Comparison of ENCODE assay signal across 9 mouse cellular contexts in the genomic region with DNA sequence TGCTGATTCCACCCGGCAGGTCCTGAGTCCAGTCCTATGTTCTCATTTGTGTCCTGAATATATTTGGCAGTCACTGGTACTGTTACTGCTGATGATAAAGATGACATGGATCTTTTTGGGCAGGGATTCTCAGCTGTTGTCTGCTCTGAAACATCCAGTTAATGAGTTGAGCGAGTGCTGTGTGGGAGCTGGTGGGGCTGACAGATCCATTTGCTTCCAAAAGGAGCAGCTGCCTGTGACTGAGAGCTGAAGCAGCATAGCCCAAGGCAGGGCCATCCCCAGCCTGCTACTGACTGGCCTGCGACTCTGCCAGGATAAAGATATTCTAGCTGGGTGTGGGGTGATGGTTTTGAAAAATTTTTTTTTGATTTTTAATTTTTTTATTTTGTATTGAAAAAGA.
DNase-seq lines count a peak whose midpoint lies in the region; ATAC-seq and TF ChIP-seq lines count a peak whose summit lies in the region.
"Had no signal": no experiment of that assay in that cellular context is flagged by ENCODE, and none has a peak within 500 bp of the region (broad histone marks: within the 10 kb centered on the region; RNA-seq: fewer than 3 reads in every experiment).

No protein-coding gene starts in this region.

- WGBS in embryonic facial prominence, embryonic 14.5 days, result 57% methylated on average over 3 of the region's 3 CpGs
- WGBS in embryonic facial prominence, embryonic 10.5 days, result 55% methylated on average over 3 of the region's 3 CpGs
- 34% methylated on average over 3 of the region's 3 CpGs for WGBS in hindbrain, postnatal 0 days
- 64% methylated on average over 3 of the region's 3 CpGs for WGBS in limb, embryonic 15.5 days

- TF ChIP-seq CTCF in hindbrain, postnatal 0 days (IDR thresholded peaks at IDR 0.05; ENCODE audit: low read depth), result no peak

- H3K4me1 ChIP-seq in embryonic facial prominence, embryonic 14.5 days (ENCODE audit: control insufficient read depth, insufficient read depth, low read length), result no peaks in the 10 kb centered on the region
- H3K4me1 ChIP-seq in embryonic facial prominence, embryonic 10.5 days, result no peaks in the 10 kb centered on the region
- H3K4me1 ChIP-seq in hindbrain, postnatal 0 days (ENCODE audit: insufficient read depth, low read length), result no peaks in the 10 kb centered on the region
- H3K4me1 ChIP-seq in limb, embryonic 15.5 days, result peaks cover 6% of the 10 kb centered on the region; the same call in 1 of the 2 replicates

- peak; percentile 51 for DNase-seq in embryonic facial prominence, embryonic 14.5 days (ENCODE audit: low spot score)
- no peak for DNase-seq in embryonic facial prominence, embryonic 10.5 days (ENCODE audit: low spot score)
- DNase-seq in Muller cell, postnatal 12 days (ENCODE audit: inconsistent ontology term), result peak; percentile 74
- DNase-seq in hindbrain, postnatal 0 days (ENCODE audit: low spot score), result peak; percentile 43
- DNase-seq in spleen, postnatal 4 days (ENCODE audit: low spot score in 2 of 2), result no peak
- DNase-seq in adrenal gland, adult 18-20 months (ENCODE audit: low spot score in 2 of 2), result no peak
- no peak for DNase-seq in embryo, embryonic 10.5 days (ENCODE audit: low spot score)
- DNase-seq: lung, adult 18-20 months had no signal

- peak; percentile 87; the same call in 1 of the 2 replicates for ATAC-seq in embryonic facial prominence, embryonic 14.5 days (ENCODE audit: low read depth)
- peak; percentile 75 for ATAC-seq in hindbrain, postnatal 0 days
- ATAC-seq in limb, embryonic 15.5 days (ENCODE audit: insufficient number of reproducible peaks, low FRiP score, low TSS enrichment, low read depth), result 0 out of 2 replicates have a peak, but pooled peaks have one; percentile 72

- H3K9ac ChIP-seq in embryonic facial prominence, embryonic 14.5 days (ENCODE audit: low read depth, low read length), result no peak overlapping the region
- no peak overlapping the region for H3K9ac ChIP-seq in hindbrain, postnatal 0 days (replicated peaks; ENCODE audit: low read length)
- H3K9ac ChIP-seq in limb, embryonic 15.5 days, result no peak overlapping the region

- H3K4me3 ChIP-seq in embryonic facial prominence, embryonic 14.5 days (ENCODE audit: low read depth, low read length), result no peak overlapping the region
- H3K4me3 ChIP-seq in embryonic facial prominence, embryonic 10.5 days, result no peak overlapping the region
- H3K4me3 ChIP-seq in hindbrain, postnatal 0 days (ENCODE audit: low read length), result no peak overlapping the region
- H3K4me3 ChIP-seq in limb, embryonic 15.5 days, result no peak overlapping the region

- H3K27ac ChIP-seq in embryonic facial prominence, embryonic 14.5 days (replicated peaks; ENCODE audit: low read depth, low read length), result no peak overlapping the region
- H3K27ac ChIP-seq in embryonic facial prominence, embryonic 10.5 days (replicated peaks), result no peak overlapping the region
- H3K27ac ChIP-seq in hindbrain, postnatal 0 days, result no peak overlapping the region
- H3K27ac ChIP-seq in limb, embryonic 15.5 days, result no peak overlapping the region

- H3K36me3 ChIP-seq in embryonic facial prominence, embryonic 14.5 days (ENCODE audit: control insufficient read depth, insufficient read depth, low read length), result no peaks in the 10 kb centered on the region
- no peaks in the 10 kb centered on the region for H3K36me3 ChIP-seq in embryonic facial prominence, embryonic 10.5 days (replicated peaks)
- no peaks in the 10 kb centered on the region for H3K36me3 ChIP-seq in hindbrain, postnatal 0 days (ENCODE audit: insufficient read depth, low read length)
- no peaks in the 10 kb centered on the region for H3K36me3 ChIP-seq in limb, embryonic 15.5 days

- no peaks in the 10 kb centered on the region for H3K9me3 ChIP-seq in embryonic facial prominence, embryonic 14.5 days (ENCODE audit: control insufficient read depth, low read length)
- H3K9me3 ChIP-seq in embryonic facial prominence, embryonic 10.5 days, result no peaks in the 10 kb centered on the region
- no peaks in the 10 kb centered on the region for H3K9me3 ChIP-seq in hindbrain, postnatal 0 days (ENCODE audit: low read length)
- no peaks in the 10 kb centered on the region for H3K9me3 ChIP-seq in limb, embryonic 15.5 days

- H3K27me3 ChIP-seq in embryonic facial prominence, embryonic 14.5 days (replicated peaks; ENCODE audit: control insufficient read depth, insufficient read depth, low read length), result no peaks in the 10 kb centered on the region
- no peaks in the 10 kb centered on the region for H3K27me3 ChIP-seq in embryonic facial prominence, embryonic 10.5 days (replicated peaks; ENCODE audit: low read depth, poor library complexity, severe bottlenecking)
- H3K27me3 ChIP-seq in hindbrain, postnatal 0 days (ENCODE audit: insufficient read depth, low read length), result no peaks in the 10 kb centered on the region
- no peaks in the 10 kb centered on the region for H3K27me3 ChIP-seq in limb, embryonic 15.5 days

- H3K4me2 ChIP-seq in embryonic facial prominence, embryonic 14.5 days (ENCODE audit: low read depth, low read length), result no peak overlapping the region
- no peak overlapping the region for H3K4me2 ChIP-seq in hindbrain, postnatal 0 days (ENCODE audit: low read depth, low read length)
- no peak overlapping the region for H3K4me2 ChIP-seq in limb, embryonic 15.5 days

Comparison
In these comparisons a context has a peak if more than half of its experiments do, and no peak if none do; other contexts are left out.
1. DNase-seq: peak in embryonic facial prominence, embryonic 14.5 days (single experiment), Muller cell, postnatal 12 days (single experiment) and hindbrain, postnatal 0 days (single experiment); none in embryonic facial prominence, embryonic 10.5 days (single experiment), spleen, postnatal 4 days (0 of 2), adrenal gland, adult 18-20 months (0 of 2) and embryo, embryonic 10.5 days (single experiment).
2. Peak in every context shown above with its lines, with median percentiles within 50 percentile points of each other: ATAC-seq.